Mouse (Mus musculus) erythroblast, embryonic 14.5 days (primary cell): ENCODE measurements around the gene Ap1s1. TPM values are rescaled to one million over a fixed set of nuclear protein-coding genes. Genes with fewer than 3 reads are reported as not detected.

Experiments
- H3K27me3 ChIP-seq: 2 replicates; pipeline ENCODE4 v1.6.1; 2012; ENCODE audit warnings: inconsistent platforms; ENCODE audit not compliant: control insufficient read depth
- H3K36me3 ChIP-seq: 2 replicates; pipeline ENCODE4 v1.6.1; 2012; ENCODE audit warnings: mild to moderate bottlenecking, inconsistent platforms; ENCODE audit not compliant: control insufficient read depth
- H3K4me1 ChIP-seq: 2 replicates; pipeline ENCODE4 v1.6.1; 2012; ENCODE audit warnings: inconsistent platforms; ENCODE audit not compliant: control insufficient read depth
- H3K4me3 ChIP-seq: replicated peaks from 2 replicates; pipeline ENCODE3; 2012; ENCODE audit warnings: moderate library complexity, mild to moderate bottlenecking, inconsistent platforms
- H3K9me3 ChIP-seq: 2 replicates; pipeline ENCODE4 v1.6.1; 2012; ENCODE audit warnings: low read length, inconsistent platforms, mixed read lengths; ENCODE audit not compliant: control insufficient read depth
- GATA1 ChIP-seq: IDR thresholded peaks from 2 replicates; pipeline ENCODE4 v1.6.1; 2012; ENCODE audit warnings: low read length, inconsistent platforms, mixed read lengths
- TAL1 ChIP-seq: IDR thresholded peaks from 3 replicates; pipeline ENCODE4 v1.6.1; 2012; ENCODE audit warnings: low read length, inconsistent platforms, mixed read lengths
- polyA plus RNA-seq: library from polyadenylated mRNA; stranded (reverse); fragments of >175 nt; gene quantifications from 2 replicates; pipeline ENCODE4 v1.2.3, GENCODE M21; 2012

Ap1s1 gene
- polyA plus RNA-seq, 1 experiment, result 12.6 TPM

DNA sequence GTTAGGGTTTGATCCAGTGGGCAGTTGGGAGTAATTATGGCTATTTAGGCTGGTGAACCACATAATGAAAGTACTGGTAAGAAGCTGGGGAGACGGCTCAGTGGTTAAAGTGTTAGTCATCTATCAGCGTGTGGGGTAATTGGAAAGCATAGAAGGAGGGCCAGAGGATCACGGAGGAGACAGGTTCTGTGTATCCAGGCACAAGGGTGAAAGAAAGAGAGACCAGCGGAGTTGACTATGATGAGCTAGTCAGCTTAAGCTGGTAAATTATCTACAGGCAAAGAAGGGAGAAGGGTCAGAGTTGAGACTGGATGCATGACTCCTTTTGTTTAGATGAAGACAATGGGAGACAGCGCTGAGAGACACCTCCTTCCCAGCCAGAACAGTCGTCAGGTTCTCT lies 5.2 kb upstream of the Ap1s1 start:
- no peaks in the 10 kb centered on the region for H3K9me3 ChIP-seq
- peaks cover 9% of the 10 kb centered on the region for H3K4me1 ChIP-seq
- TF ChIP-seq TAL1, result no peak
- TF ChIP-seq GATA1, result no peak

DNA sequence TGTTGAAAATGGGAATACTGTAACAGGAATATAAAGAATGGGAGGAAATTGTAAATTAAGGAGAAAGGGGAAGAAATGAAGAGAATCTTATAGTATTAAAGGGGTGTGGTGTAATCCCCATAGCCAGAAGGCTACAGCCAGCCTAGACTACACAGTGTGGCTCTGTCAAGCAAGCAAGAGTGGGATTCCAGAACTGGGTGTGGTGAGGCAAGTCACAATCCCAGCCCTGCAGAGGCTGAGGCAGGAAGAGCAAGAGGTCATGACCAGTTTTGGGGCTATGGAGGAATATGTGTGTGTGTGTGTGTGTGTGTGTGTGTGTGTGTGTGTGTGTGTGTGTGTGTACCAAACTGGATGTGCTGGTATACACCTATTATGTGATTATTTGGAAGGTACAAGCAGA lies 1.1 kb upstream of the Ap1s1 start:
- peaks cover 15% of the 10 kb centered on the region for H3K36me3 ChIP-seq
- no peak overlapping the region for H3K4me3 ChIP-seq
- peaks cover 30% of the 10 kb centered on the region for H3K27me3 ChIP-seq
- peaks cover 28% of the 10 kb centered on the region for H3K4me1 ChIP-seq
- H3K9me3 ChIP-seq, result no peaks in the 10 kb centered on the region
- TF ChIP-seq GATA1 (no peak), TAL1 (no peak)

More for the DNA sequence above, 5.2 kb upstream of the Ap1s1 start:
- Histone ChIP-seq H3K36me3 (no peaks in the 10 kb centered on the region), H3K4me3 (no peak overlapping the region), H3K27me3 (peaks cover 30% of the 10 kb centered on the region)

DNA sequence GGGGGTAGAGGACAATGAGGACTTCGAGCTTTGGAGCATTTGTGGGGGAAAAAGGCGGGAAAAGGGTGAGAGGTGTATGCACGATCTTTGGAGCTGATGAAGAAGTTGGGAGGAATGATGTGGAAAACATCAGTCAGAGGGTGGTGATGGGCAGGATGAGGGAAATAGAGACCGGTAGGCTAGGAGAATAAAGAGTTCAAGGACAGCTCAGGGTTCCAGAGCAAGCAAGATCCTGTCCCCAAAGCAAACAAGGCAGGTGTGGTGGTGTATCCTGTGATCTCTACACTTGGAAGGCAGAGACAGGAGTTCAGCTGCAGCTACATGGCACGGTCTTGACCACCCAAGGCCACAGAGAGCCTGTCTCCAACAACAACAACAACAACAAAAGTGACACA lies 386 bp upstream of the Ap1s1 start:
- peaks cover 26% of the 10 kb centered on the region for H3K4me1 ChIP-seq
- H3K27me3 ChIP-seq, result peaks cover 29% of the 10 kb centered on the region
- no peaks in the 10 kb centered on the region for H3K9me3 ChIP-seq
- peaks cover 22% of the 10 kb centered on the region for H3K36me3 ChIP-seq
- H3K4me3 ChIP-seq, result peak overlapping the region; percentile 88
- TF ChIP-seq GATA1 (no peak), TAL1 (no peak)

DNA sequence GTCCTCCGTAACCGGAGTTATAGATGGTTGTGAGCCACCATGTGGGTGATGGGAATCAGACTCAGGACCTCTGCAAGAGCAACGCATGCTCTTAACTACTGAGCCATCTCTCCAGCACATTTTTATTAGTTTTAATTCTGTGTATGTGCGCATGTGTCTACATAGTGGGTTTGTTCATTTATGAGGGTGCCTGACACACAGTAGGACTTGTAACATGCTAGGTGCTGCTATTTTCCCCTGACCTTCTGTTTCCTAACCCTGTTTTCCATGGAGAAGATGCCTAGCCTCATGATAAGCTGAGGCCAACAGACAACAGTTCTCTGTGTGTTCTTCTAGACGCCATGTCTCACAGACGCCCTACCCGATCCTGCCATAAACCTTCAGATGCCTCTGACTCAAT lies 1.9 kb downstream of the Ap1s1 start:
- H3K9me3 ChIP-seq, result no peaks in the 10 kb centered on the region
- TF ChIP-seq GATA1 (no peak), TAL1 (no peak)
- H3K36me3 ChIP-seq, result peaks cover 42% of the 10 kb centered on the region
- peaks cover 26% of the 10 kb centered on the region for H3K4me1 ChIP-seq
- no peak overlapping the region for H3K4me3 ChIP-seq
- H3K27me3 ChIP-seq, result peaks cover 24% of the 10 kb centered on the region

DNA sequence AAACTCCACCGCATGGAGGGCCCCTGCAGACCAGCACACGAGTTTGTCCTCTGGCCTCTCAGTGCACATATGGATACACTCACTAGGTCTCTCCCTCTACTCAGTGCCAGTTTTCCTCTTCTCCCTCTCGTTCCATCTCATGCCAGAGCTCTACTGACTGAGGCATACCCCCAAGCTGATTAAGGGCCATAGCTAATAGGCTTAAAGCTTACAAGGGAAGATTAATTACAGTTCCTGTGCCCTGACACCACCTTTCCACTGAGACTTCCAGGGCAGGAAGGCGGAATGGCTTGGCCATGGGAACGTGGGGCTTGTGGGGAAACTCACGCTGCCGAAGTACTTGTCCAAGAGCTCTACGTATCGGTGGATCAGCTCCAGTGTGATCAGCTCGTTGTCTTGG lies 4.5 kb downstream of the Ap1s1 start:
- peaks cover 7% of the 10 kb centered on the region for H3K27me3 ChIP-seq
- H3K4me3 ChIP-seq, result no peak overlapping the region
- TF ChIP-seq GATA1 (no peak), TAL1 (no peak)
- no peaks in the 10 kb centered on the region for H3K9me3 ChIP-seq
- H3K4me1 ChIP-seq, result peaks cover 22% of the 10 kb centered on the region
- peaks cover 68% of the 10 kb centered on the region for H3K36me3 ChIP-seq

DNA sequence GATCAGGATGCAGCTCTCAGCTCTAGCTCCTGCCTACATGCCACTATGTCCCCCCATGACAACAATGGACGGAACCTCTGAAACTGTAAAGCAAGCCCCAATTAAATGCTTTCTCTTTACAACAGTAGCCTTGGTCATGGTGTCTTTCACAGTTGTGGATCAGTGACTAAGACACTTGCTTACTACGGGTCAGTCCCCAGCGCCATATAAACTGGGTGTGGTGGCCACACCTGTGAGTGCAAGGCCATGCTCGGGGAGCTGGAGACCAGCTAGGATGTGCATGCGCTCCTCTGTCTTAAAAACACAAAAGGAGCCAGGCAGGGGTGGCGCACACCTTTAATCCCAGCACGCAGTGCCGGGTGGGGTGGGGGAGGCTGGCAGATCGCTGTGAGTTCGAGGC lies 6.5 kb downstream of the Ap1s1 start:
- Histone ChIP-seq H3K27me3 (no peaks in the 10 kb centered on the region), H3K4me3 (no peak overlapping the region), H3K9me3 (no peaks in the 10 kb centered on the region), H3K4me1 (peaks cover 4% of the 10 kb centered on the region), H3K36me3 (peaks cover 82% of the 10 kb centered on the region)
- no peak for TF ChIP-seq TAL1
- no peak for TF ChIP-seq GATA1

DNA sequence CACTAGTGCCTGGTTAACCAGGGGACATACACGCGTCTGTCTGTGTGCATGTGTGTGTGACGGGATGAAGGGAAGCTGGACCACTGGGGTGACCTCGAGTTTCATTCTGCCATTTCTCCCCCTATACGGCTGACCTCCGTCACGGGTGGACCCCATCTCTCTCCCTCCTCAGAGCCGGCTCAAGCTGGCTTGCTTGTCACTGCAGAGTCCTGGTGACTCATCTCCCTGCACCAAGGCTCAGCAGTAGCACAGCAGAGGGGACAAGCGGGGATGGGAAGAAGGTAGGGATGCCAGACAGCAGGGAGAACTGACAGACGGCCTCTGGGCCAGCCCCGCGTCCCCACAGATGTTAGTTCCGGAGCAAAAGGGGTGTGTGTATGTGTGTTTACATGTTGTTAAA lies 9.7 kb downstream of the Ap1s1 start:
- TF ChIP-seq GATA1, result no peak
- no peak for TF ChIP-seq TAL1
- peaks cover 9% of the 10 kb centered on the region for H3K9me3 ChIP-seq
- peaks cover 28% of the 10 kb centered on the region for H3K27me3 ChIP-seq
- H3K36me3 ChIP-seq, result peaks cover 59% of the 10 kb centered on the region
- H3K4me1 ChIP-seq, result peaks cover 27% of the 10 kb centered on the region
- no peak overlapping the region for H3K4me3 ChIP-seq

DNA sequence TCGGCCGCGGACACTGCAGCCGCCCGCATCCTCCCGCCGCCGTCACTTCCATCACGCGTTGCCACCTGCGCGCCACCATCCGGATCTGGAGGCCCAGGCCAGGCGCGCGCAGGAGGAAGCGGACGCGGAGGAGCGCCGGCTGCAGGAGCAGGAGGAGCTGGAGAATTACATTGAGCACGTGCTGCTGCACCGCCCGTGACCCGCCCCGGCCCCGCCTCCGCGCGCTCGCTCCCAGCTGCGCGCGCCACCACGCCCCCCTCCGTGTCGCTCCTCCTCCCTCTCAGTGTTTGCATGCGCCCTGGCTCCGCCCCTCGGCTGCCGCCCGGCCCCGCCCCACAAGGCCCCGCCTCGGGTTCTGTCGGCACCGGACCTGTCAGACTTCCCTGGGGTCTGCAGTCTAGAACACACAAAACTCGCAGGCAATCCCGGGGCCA lies 13.3 kb downstream of the Ap1s1 start:
- H3K4me1 ChIP-seq, result peaks cover 48% of the 10 kb centered on the region
- H3K9me3 ChIP-seq, result peaks cover 24% of the 10 kb centered on the region
- H3K4me3 ChIP-seq, result peak overlapping the region; percentile 64
- H3K27me3 ChIP-seq, result peaks cover 63% of the 10 kb centered on the region
- TF ChIP-seq TAL1, result no peak
- TF ChIP-seq GATA1, result no peak
- peaks cover 26% of the 10 kb centered on the region for H3K36me3 ChIP-seq

DNA sequence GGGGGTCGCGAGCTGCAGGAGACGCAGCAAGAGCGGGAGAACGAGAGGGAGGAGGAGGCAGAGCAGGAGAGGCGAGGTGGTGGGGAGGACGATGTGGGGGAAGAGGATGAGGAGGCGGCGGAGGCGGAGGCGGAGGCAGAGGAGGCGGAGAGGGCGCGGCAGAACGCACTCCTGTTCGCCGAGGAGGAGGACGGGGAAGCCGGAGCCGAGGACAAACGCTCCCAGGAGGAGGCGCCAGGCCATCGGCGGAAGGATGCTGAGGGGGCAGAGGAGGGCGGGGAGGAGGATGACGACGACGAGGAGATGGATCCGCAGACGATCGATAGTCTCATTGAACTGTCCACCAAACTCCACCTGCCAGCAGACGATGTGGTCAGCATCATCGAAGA lies 13.9 kb downstream of the Ap1s1 start:
- peaks cover 48% of the 10 kb centered on the region for H3K4me1 ChIP-seq
- peaks cover 70% of the 10 kb centered on the region for H3K27me3 ChIP-seq
- TF ChIP-seq TAL1, result no peak
- no peak for TF ChIP-seq GATA1

DNA sequence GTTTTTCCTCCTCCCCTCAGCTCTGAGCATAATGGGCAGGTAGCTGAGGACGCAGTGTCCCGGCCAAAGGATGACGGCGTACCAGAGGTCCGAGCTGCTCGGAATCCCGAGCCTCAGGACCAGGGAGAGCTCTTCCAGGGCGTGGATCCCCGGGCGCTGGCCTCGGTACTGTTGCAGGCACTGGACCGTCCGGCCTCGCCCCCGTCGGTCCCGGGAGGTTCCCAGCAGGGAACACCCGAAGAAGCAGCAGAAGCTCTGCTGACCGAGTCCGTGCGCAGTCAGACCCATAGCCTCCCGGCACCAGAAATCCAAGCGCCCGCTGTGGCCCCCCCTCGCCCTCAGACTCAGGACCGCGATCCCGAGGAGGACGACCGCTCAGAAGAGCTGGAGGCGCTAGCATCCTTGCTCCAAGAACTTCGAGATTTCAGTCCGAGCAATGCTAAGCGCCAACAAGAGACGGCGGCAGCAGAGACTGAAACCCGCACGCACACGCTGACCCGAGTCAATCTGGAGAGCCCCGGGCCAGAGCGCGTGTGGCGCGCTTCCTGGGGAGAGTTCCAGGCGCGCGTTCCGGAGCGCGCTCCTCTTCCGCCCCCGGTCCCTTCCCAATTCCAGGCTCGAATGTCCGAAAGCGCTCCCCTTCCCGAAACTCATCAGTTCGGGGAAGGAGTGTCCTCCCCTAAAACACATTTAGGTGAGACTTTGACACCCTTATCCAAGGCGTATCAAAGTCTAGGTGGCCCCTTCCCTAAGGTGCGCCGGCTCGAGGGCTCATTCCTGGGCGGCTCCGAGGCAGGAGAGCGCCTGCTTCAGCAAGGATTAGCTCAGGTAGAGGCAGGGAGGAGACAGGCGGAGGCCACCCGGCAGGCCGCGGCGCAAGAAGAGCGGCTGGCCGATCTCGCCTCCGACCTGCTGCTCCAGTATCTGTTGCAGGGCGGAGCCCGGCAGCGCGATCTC lies 14.6 kb downstream of the Ap1s1 start:
- Histone ChIP-seq H3K27me3 (peaks cover 76% of the 10 kb centered on the region), H3K9me3 (peaks cover 24% of the 10 kb centered on the region), H3K4me3 (peak overlapping the region; percentile 64), H3K4me1 (peaks cover 48% of the 10 kb centered on the region), H3K36me3 (peaks cover 13% of the 10 kb centered on the region)
- TF ChIP-seq TAL1, result no peak
- TF ChIP-seq GATA1, result no peak

More for the DNA sequence above, 13.9 kb downstream of the Ap1s1 start:
- Histone ChIP-seq H3K4me3 (peak overlapping the region; percentile 64), H3K36me3 (peaks cover 20% of the 10 kb centered on the region), H3K9me3 (peaks cover 24% of the 10 kb centered on the region)
